Mouse (Mus musculus) G1E (cell line): ENCODE measurements around the gene Myh6.

Experiments
- CTCF ChIP-seq: IDR thresholded peaks from 2 replicates; pipeline ENCODE4 v1.5.1; 2012; ENCODE audit warnings: low read depth, low read length, inconsistent platforms, mixed read lengths
- GATA1 ChIP-seq: IDR thresholded peaks from 2 replicates; pipeline ENCODE4 v1.6.1; 2012; ENCODE audit warnings: borderline replicate concordance, low read length, inconsistent platforms, mixed read lengths
- GATA2 ChIP-seq: IDR thresholded peaks from 2 replicates; pipeline ENCODE4 v1.6.1; 2012; ENCODE audit warnings: low read depth, low read length, inconsistent platforms, borderline replicate concordance
- POLR2AphosphoS5 ChIP-seq: IDR thresholded peaks from 2 replicates; pipeline ENCODE4 v1.6.1; 2012; ENCODE audit warnings: low read depth, low read length, inconsistent platforms; ENCODE audit not compliant: insufficient replicate concordance
- TAL1 ChIP-seq: conservative IDR thresholded peaks from 2 replicates; pipeline ENCODE4 v1.6.1; 2012; ENCODE audit warnings: low read depth, low read length, inconsistent platforms, mixed read lengths

DNA sequence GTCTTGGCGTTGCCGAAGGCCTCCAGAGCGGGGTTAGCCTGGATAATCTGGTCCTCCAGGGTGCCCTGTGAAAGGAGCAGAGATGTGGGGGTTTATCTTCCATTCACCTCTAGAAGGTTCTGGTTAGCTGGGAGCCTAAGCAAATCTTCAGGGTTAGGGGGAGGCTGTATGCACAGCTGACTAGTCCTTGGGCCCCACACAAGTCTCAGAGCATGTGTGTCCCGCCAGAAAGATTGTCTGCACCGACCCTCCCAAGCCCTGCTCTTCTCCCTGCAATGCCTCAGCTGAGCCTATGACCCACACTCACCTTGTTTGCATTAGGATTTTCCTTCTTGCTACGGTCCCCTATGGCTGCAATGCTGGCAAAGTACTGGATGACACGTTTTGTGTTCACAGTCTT lies 4.0 kb downstream of the Myh6 start:
- TF ChIP-seq CTCF (no peak), GATA2 (no peak), POLR2AphosphoS5 (no peak), TAL1 (no peak), GATA1 (no peak)
